Mouse (Mus musculus): ENCODE measurements around the gene Fbll1.

Gene Fbll1

GRCm38 (mm10) chr11:35784002-35784401, 14.7 kb downstream of the Fbll1 start:
- DNase-seq (ENCODE audit: low read depth, low spot score): no peak

GRCm38 (mm10) chr11:35783038-35783437, 15.6 kb downstream of the Fbll1 start:
- no peak for DNase-seq (ENCODE audit: low read depth, low spot score)

GRCm38 (mm10) chr11:35782444-35782843, 16.2 kb downstream of the Fbll1 start:
- no peak for DNase-seq (ENCODE audit: low read depth, low spot score)

- DNase-seq (ENCODE audit: low read depth, low spot score): no peak
Measured at GRCm38 (mm10) chr11:35780336-35780735, 18.3 kb downstream of the Fbll1 start.

- no peak for DNase-seq (ENCODE audit: low read depth, low spot score)
Measured at GRCm38 (mm10) chr11:35776452-35776851, 22.2 kb downstream of the Fbll1 start.

GRCm38 (mm10) chr11:35775606-35776005, 23.1 kb downstream of the Fbll1 start:
- DNase-seq (ENCODE audit: low read depth, low spot score): no peak

GRCm38 (mm10) chr11:35770741-35771504, 27.8 kb downstream of the Fbll1 start:
- DNase-seq (ENCODE audit: low read depth, low spot score): no peak

- peak; percentile 83 for DNase-seq (ENCODE audit: low read depth, low spot score)
Measured at GRCm38 (mm10) chr11:35769746-35770437, 28.8 kb downstream of the Fbll1 start.

GRCm38 (mm10) chr11:35769188-35769745, 29.4 kb downstream of the Fbll1 start, which contains the start of gene Pank3:
Gene Pank3 (plus strand): TSS chr11:35769484.
- DNase-seq (ENCODE audit: low read depth, low spot score): peak; percentile 98

- no peak for DNase-seq (ENCODE audit: low read depth, low spot score)
Measured at GRCm38 (mm10) chr11:35766845-35767244, 31.8 kb downstream of the Fbll1 start.

- no peak for DNase-seq (ENCODE audit: low read depth, low spot score)
Measured at GRCm38 (mm10) chr11:35760627-35761003, 38.1 kb downstream of the Fbll1 start.

- no peak for DNase-seq (ENCODE audit: low read depth, low spot score)
Measured at GRCm38 (mm10) chr11:35760001-35760626, 38.6 kb downstream of the Fbll1 start.

GRCm38 (mm10) chr11:35756411-35757303, 42.0 kb downstream of the Fbll1 start:
- no peak for DNase-seq (ENCODE audit: low read depth, low spot score)

GRCm38 (mm10) chr11:35755546-35755945, 43.1 kb downstream of the Fbll1 start:
- DNase-seq (ENCODE audit: low read depth, low spot score): no peak

GRCm38 (mm10) chr11:35754906-35755418, 43.7 kb downstream of the Fbll1 start:
- DNase-seq (ENCODE audit: low read depth, low spot score): no peak

- DNase-seq (ENCODE audit: low read depth, low spot score): no peak
Measured at GRCm38 (mm10) chr11:35750578-35750977, 48.1 kb downstream of the Fbll1 start.

Data from CD4-positive helper T cell, adult 2 months (primary cell).